Mouse (Mus musculus): ENCODE measurements around the gene Itpr2. TPM values are rescaled to one million over a fixed set of nuclear protein-coding genes. Genes with fewer than 3 reads are reported as not detected.
A peak's percentile ranks its signal among the peaks of the same experiment; 100 is the strongest.

The Itpr2 gene
- polyA plus RNA-seq, 1 experiment: 31.9 TPM

GRCm38 (mm10) chr6:146429694-146430380, 72.2 kb downstream of the Itpr2 start:
- H3K27ac ChIP-seq (ENCODE audit: insufficient read depth, low read depth, low read length): no peak overlapping the region
- 57% methylated on average over 9 of the region's 9 CpGs for WGBS
- TF ChIP-seq POLR2A (IDR thresholded peaks at IDR 0.05; ENCODE audit: low read depth, low read length) (no peak), CTCF (conservative IDR thresholded peaks at IDR 0.05; ENCODE audit: insufficient read depth, insufficient read length, low read depth, low read length) (peak; percentile 62)
- DNase-seq: peak; percentile 30
- no peaks in the 10 kb centered on the region for H3K27me3 ChIP-seq (replicated peaks; ENCODE audit: control insufficient read depth, insufficient read depth, low read length)
- peaks cover 3% of the 10 kb centered on the region; the same call in 1 of the 2 replicates for H3K4me1 ChIP-seq (ENCODE audit: control insufficient read depth, insufficient read depth, low read length)
- no peaks in the 10 kb centered on the region for H3K36me3 ChIP-seq (ENCODE audit: control insufficient read depth, insufficient read depth, low read length)
- H3K4me3 ChIP-seq (ENCODE audit: insufficient read depth, low read depth, low read length): no peak overlapping the region

GRCm38 (mm10) chr6:146424778-146425177, 77.2 kb downstream of the Itpr2 start:
- no peaks in the 10 kb centered on the region for H3K27me3 ChIP-seq (replicated peaks; ENCODE audit: control insufficient read depth, insufficient read depth, low read length)
- H3K36me3 ChIP-seq (ENCODE audit: control insufficient read depth, insufficient read depth, low read length): no peaks in the 10 kb centered on the region
- DNase-seq: no peak
- TF ChIP-seq CTCF (conservative IDR thresholded peaks at IDR 0.05; ENCODE audit: insufficient read depth, insufficient read length, low read depth, low read length) (no peak), POLR2A (IDR thresholded peaks at IDR 0.05; ENCODE audit: low read depth, low read length) (no peak)
- H3K4me1 ChIP-seq (ENCODE audit: control insufficient read depth, insufficient read depth, low read length): no peaks in the 10 kb centered on the region
- H3K4me3 ChIP-seq (ENCODE audit: insufficient read depth, low read depth, low read length): no peak overlapping the region
- WGBS: 81% methylated on average over 3 of the region's 3 CpGs
- no peak overlapping the region for H3K27ac ChIP-seq (ENCODE audit: insufficient read depth, low read depth, low read length)

GRCm38 (mm10) chr6:146424326-146424725, 77.7 kb downstream of the Itpr2 start:
- Histone ChIP-seq H3K36me3 (ENCODE audit: control insufficient read depth, insufficient read depth, low read length) (no peaks in the 10 kb centered on the region), H3K4me3 (ENCODE audit: insufficient read depth, low read depth, low read length) (no peak overlapping the region), H3K27me3 (replicated peaks; ENCODE audit: control insufficient read depth, insufficient read depth, low read length) (no peaks in the 10 kb centered on the region), H3K27ac (ENCODE audit: insufficient read depth, low read depth, low read length) (no peak overlapping the region), H3K4me1 (ENCODE audit: control insufficient read depth, insufficient read depth, low read length) (no peaks in the 10 kb centered on the region)
- TF ChIP-seq POLR2A (IDR thresholded peaks at IDR 0.05; ENCODE audit: low read depth, low read length) (no peak), CTCF (conservative IDR thresholded peaks at IDR 0.05; ENCODE audit: insufficient read depth, insufficient read length, low read depth, low read length) (no peak)
- WGBS: 85% methylated on average over 6 of the region's 6 CpGs
- no peak for DNase-seq

GRCm38 (mm10) chr6:146420718-146421117, 81.3 kb downstream of the Itpr2 start:
- TF ChIP-seq POLR2A (IDR thresholded peaks at IDR 0.05; ENCODE audit: low read depth, low read length) (no peak), CTCF (conservative IDR thresholded peaks at IDR 0.05; ENCODE audit: insufficient read depth, insufficient read length, low read depth, low read length) (no peak)
- no peaks in the 10 kb centered on the region for H3K27me3 ChIP-seq (replicated peaks; ENCODE audit: control insufficient read depth, insufficient read depth, low read length)
- no peak for DNase-seq
- H3K4me3 ChIP-seq (ENCODE audit: insufficient read depth, low read depth, low read length): no peak overlapping the region
- H3K4me1 ChIP-seq (ENCODE audit: control insufficient read depth, insufficient read depth, low read length): no peaks in the 10 kb centered on the region
- no peaks in the 10 kb centered on the region for H3K36me3 ChIP-seq (ENCODE audit: control insufficient read depth, insufficient read depth, low read length)
- 83% methylated on average over 6 of the region's 6 CpGs for WGBS
- H3K27ac ChIP-seq (ENCODE audit: insufficient read depth, low read depth, low read length): no peak overlapping the region

- no peak for DNase-seq
- H3K27me3 ChIP-seq (replicated peaks; ENCODE audit: control insufficient read depth, insufficient read depth, low read length): no peaks in the 10 kb centered on the region
- H3K4me3 ChIP-seq (ENCODE audit: insufficient read depth, low read depth, low read length): no peak overlapping the region
- H3K36me3 ChIP-seq (ENCODE audit: control insufficient read depth, insufficient read depth, low read length): no peaks in the 10 kb centered on the region
- no peak overlapping the region for H3K27ac ChIP-seq (ENCODE audit: insufficient read depth, low read depth, low read length)
- WGBS: 74% methylated on average over 2 of the region's 2 CpGs
- TF ChIP-seq CTCF (conservative IDR thresholded peaks at IDR 0.05; ENCODE audit: insufficient read depth, insufficient read length, low read depth, low read length): no peak
- TF ChIP-seq POLR2A (IDR thresholded peaks at IDR 0.05; ENCODE audit: low read depth, low read length): no peak
- no peaks in the 10 kb centered on the region for H3K4me1 ChIP-seq (ENCODE audit: control insufficient read depth, insufficient read depth, low read length)
Measured at GRCm38 (mm10) chr6:146416461-146416860, 85.6 kb downstream of the Itpr2 start.

- H3K4me3 ChIP-seq (ENCODE audit: insufficient read depth, low read depth, low read length): no peak overlapping the region
- H3K27me3 ChIP-seq (replicated peaks; ENCODE audit: control insufficient read depth, insufficient read depth, low read length): no peaks in the 10 kb centered on the region
- H3K27ac ChIP-seq (ENCODE audit: insufficient read depth, low read depth, low read length): no peak overlapping the region
- no peaks in the 10 kb centered on the region for H3K4me1 ChIP-seq (ENCODE audit: control insufficient read depth, insufficient read depth, low read length)
- WGBS: 93% methylated on average over 7 of the region's 7 CpGs
- TF ChIP-seq CTCF (conservative IDR thresholded peaks at IDR 0.05; ENCODE audit: insufficient read depth, insufficient read length, low read depth, low read length) (no peak), POLR2A (IDR thresholded peaks at IDR 0.05; ENCODE audit: low read depth, low read length) (no peak)
- no peaks in the 10 kb centered on the region for H3K36me3 ChIP-seq (ENCODE audit: control insufficient read depth, insufficient read depth, low read length)
- no peak for DNase-seq
Measured at GRCm38 (mm10) chr6:146414094-146414493, 87.9 kb downstream of the Itpr2 start.

GRCm38 (mm10) chr6:146411446-146412070, 90.5 kb downstream of the Itpr2 start:
- Histone ChIP-seq H3K36me3 (ENCODE audit: control insufficient read depth, insufficient read depth, low read length) (no peaks in the 10 kb centered on the region), H3K4me3 (ENCODE audit: insufficient read depth, low read depth, low read length) (no peak overlapping the region), H3K27me3 (replicated peaks; ENCODE audit: control insufficient read depth, insufficient read depth, low read length) (no peaks in the 10 kb centered on the region), H3K4me1 (ENCODE audit: control insufficient read depth, insufficient read depth, low read length) (no peaks in the 10 kb centered on the region), H3K27ac (ENCODE audit: insufficient read depth, low read depth, low read length) (no peak overlapping the region)
- no peak for DNase-seq
- TF ChIP-seq CTCF (conservative IDR thresholded peaks at IDR 0.05; ENCODE audit: insufficient read depth, insufficient read length, low read depth, low read length) (no peak), POLR2A (IDR thresholded peaks at IDR 0.05; ENCODE audit: low read depth, low read length) (no peak)
- WGBS: 63% methylated on average over 16 of the region's 16 CpGs

Data from kidney, adult 2 months (tissue).